Mouse (Mus musculus) lung, postnatal 0 days (tissue): ENCODE measurements around the gene Ndufaf7. TPM values are rescaled to one million over a fixed set of nuclear protein-coding genes. Genes with fewer than 3 reads are reported as not detected.

Experiments used
- ATAC-seq: fragments of 200-750 bp; cut with Nextera tagmentation; 2 replicates; pipeline ENCODE4 v1.8.0; 2017; ENCODE audit warnings: moderate library complexity
- DNase-seq: peaks from one replicate; pipeline ENCODE4 v3.0.0-alpha.2; 2016; ENCODE audit warnings: low spot score
- H3K27ac ChIP-seq: fragments of 300-500 bp; sonication (generic); 2 replicates; pipeline ENCODE4 v1.5.1; 2014; ENCODE audit warnings: antibody characterized with exemption, mild to moderate bottlenecking, low read length, mixed read lengths
- H3K27me3 ChIP-seq: fragments of 300-500 bp; sonication (generic); replicated peaks from 2 replicates; pipeline ENCODE4 v1.6.1; 2014; ENCODE audit warnings: low read length, mixed read lengths; ENCODE audit not compliant: insufficient read depth
- H3K36me3 ChIP-seq: fragments of 300-500 bp; sonication (generic); 2 replicates; pipeline ENCODE4 v1.6.1; 2014; ENCODE audit warnings: low read length, mixed read lengths; ENCODE audit not compliant: insufficient read depth
- H3K4me1 ChIP-seq: fragments of 300-500 bp; sonication (generic); 2 replicates; pipeline ENCODE4 v1.6.1; 2014; ENCODE audit warnings: antibody characterized with exemption, low read depth, low read length, mixed read lengths; ENCODE audit not compliant: insufficient read depth
- H3K4me2 ChIP-seq: fragments of 300-500 bp; sonication (generic); replicated peaks from 2 replicates; pipeline ENCODE4 v1.6.1; 2014; ENCODE audit warnings: low read depth, mild to moderate bottlenecking, low read length, moderate library complexity, mixed read lengths
- H3K4me3 ChIP-seq: fragments of 300-500 bp; sonication (generic); 2 replicates; pipeline ENCODE4 v1.5.1; 2014; ENCODE audit warnings: low read depth, low read length
- H3K9ac ChIP-seq: fragments of 300-500 bp; sonication (generic); replicated peaks from 2 replicates; pipeline ENCODE4 v1.6.1; 2014; ENCODE audit warnings: low read depth, mild to moderate bottlenecking
- H3K9me3 ChIP-seq: fragments of 300-500 bp; sonication (generic); 2 replicates; pipeline ENCODE4 v1.6.1; 2016; ENCODE audit warnings: low read length, mixed read lengths
- CTCF ChIP-seq: IDR thresholded peaks from 2 replicates; pipeline ENCODE4 v1.5.1; 2016; ENCODE audit warnings: antibody characterized with exemption, mild to moderate bottlenecking
- EP300 ChIP-seq: IDR thresholded peaks from 2 replicates; pipeline ENCODE4 v1.6.1; 2016; ENCODE audit warnings: antibody characterized with exemption, mild to moderate bottlenecking, control low read depth
- WGBS: fragments of 180-500 bp; shearing (Covaris S2); extraction: QIAGEN DNeasy Blood & Tissue Kit; methylation state at CpG from one replicate; pipeline ENCODE4 v1.1.7; 2014; 5-methylcytosine and 5-hydroxymethylcytosine counted together
- polyA plus RNA-seq: library from polyadenylated mRNA; unstranded; fragments of >200 nt; fragmentation: Nextera tagmentation; extraction: Ambion mirVana; gene quantifications from 2 replicates; pipeline ENCODE4 v1.2.1, GENCODE M21; 2015

Ndufaf7 gene
- polyA plus RNA-seq, 1 experiment from 2014 or later = 37.7 TPM

DNA sequence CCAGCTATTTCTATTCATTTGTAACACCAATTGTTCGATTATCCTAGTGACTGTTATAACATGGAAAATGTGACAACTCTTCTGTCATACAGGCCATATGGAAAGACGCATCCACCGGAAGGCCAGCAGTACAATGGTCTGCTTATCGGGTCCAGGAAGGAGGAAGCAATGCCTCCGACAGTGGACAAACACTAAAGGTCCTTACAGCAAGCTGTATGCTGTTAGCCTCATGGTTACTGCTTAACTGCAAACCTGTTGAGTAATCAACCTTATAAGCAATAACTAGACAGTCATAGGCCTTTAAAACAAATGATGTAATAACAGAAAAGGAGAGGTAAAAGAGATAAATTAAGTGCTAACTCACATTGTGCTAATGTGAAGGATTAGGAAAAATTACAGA lies 14.3 kb downstream of the Ndufaf7 start:
- peaks cover 36% of the 10 kb centered on the region; the same call in 1 of the 2 replicates for H3K36me3 ChIP-seq
- WGBS = 89% methylated on average over 5 of the region's 5 CpGs
- ATAC-seq (no peak), DNase-seq (no peak)
- no peak overlapping the region for H3K9ac ChIP-seq
- H3K4me3 ChIP-seq = no peak overlapping the region
- TF ChIP-seq CTCF (no peak), EP300 (no peak)
- no peaks in the 10 kb centered on the region for H3K9me3 ChIP-seq
- no peak overlapping the region for H3K4me2 ChIP-seq
- no peaks in the 10 kb centered on the region for H3K4me1 ChIP-seq
- H3K27me3 ChIP-seq = no peaks in the 10 kb centered on the region
- H3K27ac ChIP-seq = no peak overlapping the region

GRCm38 (mm10) chr17:78952070-78952469 lies 15.1 kb downstream of the Ndufaf7 start:
- no peak for TF ChIP-seq EP300
- no peak for TF ChIP-seq CTCF
- DNase-seq = no peak
- ATAC-seq = no peak
- WGBS = 74% methylated on average over 5 of the region's 5 CpGs
- Histone ChIP-seq H3K27me3 (no peaks in the 10 kb centered on the region), H3K27ac (no peak overlapping the region), H3K36me3 (peaks cover 42% of the 10 kb centered on the region; the same call in 1 of the 2 replicates), H3K9ac (no peak overlapping the region), H3K4me3 (no peak overlapping the region), H3K4me1 (no peaks in the 10 kb centered on the region), H3K4me2 (no peak overlapping the region), H3K9me3 (no peaks in the 10 kb centered on the region)

- WGBS = 66% methylated on average over 8 of the region's 8 CpGs
- no peak overlapping the region for H3K4me3 ChIP-seq
- no peak overlapping the region for H3K27ac ChIP-seq
- H3K9me3 ChIP-seq = no peaks in the 10 kb centered on the region
- TF ChIP-seq EP300 (no peak), CTCF (no peak)
- peaks cover 46% of the 10 kb centered on the region; the same call in 1 of the 2 replicates for H3K36me3 ChIP-seq
- H3K4me2 ChIP-seq = no peak overlapping the region
- no peaks in the 10 kb centered on the region for H3K4me1 ChIP-seq
- no peak overlapping the region for H3K9ac ChIP-seq
- peak; percentile 74 for DNase-seq
- ATAC-seq = peak; percentile 85
- H3K27me3 ChIP-seq = no peaks in the 10 kb centered on the region
Measured at GRCm38 (mm10) chr17:78953240-78953639, 16.3 kb downstream of the Ndufaf7 start.

GRCm38 (mm10) chr17:78959473-78959872 lies 22.5 kb downstream of the Ndufaf7 start:
- no peak overlapping the region for H3K27ac ChIP-seq
- H3K9me3 ChIP-seq = no peaks in the 10 kb centered on the region
- WGBS = 68% methylated on average over 6 of the region's 6 CpGs
- H3K4me3 ChIP-seq = no peak overlapping the region
- no peak overlapping the region for H3K4me2 ChIP-seq
- H3K27me3 ChIP-seq = no peaks in the 10 kb centered on the region
- peaks cover 48% of the 10 kb centered on the region for H3K36me3 ChIP-seq
- ATAC-seq (no peak), DNase-seq (no peak)
- TF ChIP-seq EP300 = no peak
- TF ChIP-seq CTCF = no peak
- no peak overlapping the region for H3K9ac ChIP-seq
- no peaks in the 10 kb centered on the region for H3K4me1 ChIP-seq

DNA sequence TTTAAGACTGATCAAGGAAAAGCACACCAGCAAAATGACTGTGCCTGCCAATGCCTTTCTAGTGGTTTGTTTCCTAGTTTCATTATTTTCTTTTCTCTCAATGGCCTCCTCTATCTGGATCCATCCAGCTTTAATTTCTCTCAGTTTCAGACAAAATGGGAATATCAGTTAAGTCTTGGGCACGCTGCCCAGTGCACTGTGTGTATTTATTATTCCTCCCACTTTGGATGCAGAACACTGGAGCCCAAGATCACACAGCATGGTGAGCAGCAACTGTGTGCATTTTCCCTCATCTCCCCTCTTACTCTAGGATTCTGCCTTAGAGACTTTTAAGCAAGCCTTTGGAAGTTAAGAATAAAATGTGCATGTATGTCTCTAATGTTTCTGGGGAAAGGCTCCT lies 27.5 kb downstream of the Ndufaf7 start:
- Histone ChIP-seq H3K36me3 (peaks cover 32% of the 10 kb centered on the region), H3K9ac (no peak overlapping the region)
- 61% methylated on average over 1 of the region's 1 CpGs for whole genome bisulfite sequencing

DNA sequence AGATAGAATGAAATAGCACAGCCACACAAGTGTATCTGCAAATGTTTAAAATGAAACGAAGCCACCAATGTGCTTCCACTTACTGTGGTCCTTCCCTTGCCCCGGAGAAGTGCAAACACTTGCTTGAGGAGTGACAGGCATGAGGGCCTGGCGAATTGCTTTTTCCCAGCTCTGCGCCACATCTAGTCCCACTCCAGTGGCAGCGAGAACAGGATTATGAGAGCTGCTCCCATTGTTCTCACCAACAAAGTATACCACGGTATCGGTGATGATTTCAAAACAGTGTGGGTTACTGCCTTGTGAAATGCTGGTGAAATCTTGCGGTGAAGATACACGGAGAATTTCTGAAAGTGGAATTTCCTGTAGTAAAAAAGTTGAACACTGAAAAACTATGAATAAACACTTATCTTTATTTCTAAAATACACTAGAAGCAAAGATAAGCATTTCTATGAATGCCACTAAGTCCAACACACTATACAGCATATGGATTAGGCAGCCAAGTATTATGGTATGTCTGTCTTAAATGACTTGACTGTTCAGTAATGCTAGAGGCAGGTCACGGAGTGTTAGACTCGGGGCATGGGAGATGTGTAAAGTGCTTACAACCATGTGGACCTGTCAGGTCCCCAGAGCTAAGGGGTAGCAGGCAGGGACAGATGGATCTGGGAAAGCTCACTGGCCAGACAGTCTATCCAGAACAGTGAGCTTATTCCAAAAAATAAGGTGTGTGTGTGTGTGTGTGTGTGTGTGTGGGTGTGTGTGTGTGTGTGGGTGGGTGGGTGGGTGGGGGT lies 29.4 kb downstream of the Ndufaf7 start:
- Histone ChIP-seq H3K36me3 (peaks cover 32% of the 10 kb centered on the region; the same call in 1 of the 2 replicates), H3K27me3 (no peaks in the 10 kb centered on the region), H3K9me3 (no peaks in the 10 kb centered on the region), H3K9ac (no peak overlapping the region), H3K27ac (0 out of 2 replicates have a peak overlapping the region, but pooled peaks have one; percentile 32), H3K4me3 (no peak overlapping the region), H3K4me1 (no peaks in the 10 kb centered on the region), H3K4me2 (no peak overlapping the region)
- TF ChIP-seq EP300 (peak; percentile 26; the same call in 1 of the 2 replicates), CTCF (no peak)
- DNase-seq (peak; percentile 72), ATAC-seq (peak; percentile 92)
- WGBS = 61% methylated on average over 11 of the region's 11 CpGs

More for the DNA sequence above, 27.5 kb downstream of the Ndufaf7 start:
- no peak for ATAC-seq
- no peak overlapping the region for H3K4me3 ChIP-seq
- H3K9me3 ChIP-seq = no peaks in the 10 kb centered on the region
- no peaks in the 10 kb centered on the region for H3K27me3 ChIP-seq
- no peak for TF ChIP-seq EP300
- TF ChIP-seq CTCF = no peak
- DNase-seq = no peak
- H3K4me1 ChIP-seq = no peaks in the 10 kb centered on the region
- H3K4me2 ChIP-seq = no peak overlapping the region
- no peak overlapping the region for H3K27ac ChIP-seq
